Mouse (Mus musculus) gastrocnemius, adult 2 months (tissue): Measurements from ENCODE around the gene Paf1. TPM values are rescaled to one million over a fixed set of nuclear protein-coding genes. Genes with fewer than 3 reads are reported as not detected.

Experiments used
- DNase-seq: peaks from one replicate; pipeline ENCODE4 v3.0.0; 2022
- H3K27ac ChIP-seq: fragments of 200-600 bp; 2 replicates; pipeline ENCODE4 v1.8.1; 2022; ENCODE audit warnings: mild to moderate bottlenecking
- H3K4me3 ChIP-seq: fragments of 200-600 bp; 2 replicates; pipeline ENCODE4 v1.8.1; 2022; ENCODE audit warnings: mild to moderate bottlenecking, moderate library complexity
- CTCF ChIP-seq: fragments of 200-600 bp; IDR thresholded peaks from 2 replicates; pipeline ENCODE4 v1.8.1; 2022; ENCODE audit warnings: antibody characterized with exemption, mild to moderate bottlenecking, moderate library complexity
- intact Hi-C: fragments of 180-260 bp; cut with DNase I; formaldehyde crosslinking; loops from one replicate; pipeline ENCODE4 v1.15.1; 2025
- total RNA-seq, 2 experiments: library from RNA; stranded (reverse); gene quantifications; 2 replicates each; pipeline ENCODE4 v1.2.3; 2021

Gene Paf1
- total RNA-seq, 2 experiments from 2014 or later = 31.0 to 35.0 TPM

DNA sequence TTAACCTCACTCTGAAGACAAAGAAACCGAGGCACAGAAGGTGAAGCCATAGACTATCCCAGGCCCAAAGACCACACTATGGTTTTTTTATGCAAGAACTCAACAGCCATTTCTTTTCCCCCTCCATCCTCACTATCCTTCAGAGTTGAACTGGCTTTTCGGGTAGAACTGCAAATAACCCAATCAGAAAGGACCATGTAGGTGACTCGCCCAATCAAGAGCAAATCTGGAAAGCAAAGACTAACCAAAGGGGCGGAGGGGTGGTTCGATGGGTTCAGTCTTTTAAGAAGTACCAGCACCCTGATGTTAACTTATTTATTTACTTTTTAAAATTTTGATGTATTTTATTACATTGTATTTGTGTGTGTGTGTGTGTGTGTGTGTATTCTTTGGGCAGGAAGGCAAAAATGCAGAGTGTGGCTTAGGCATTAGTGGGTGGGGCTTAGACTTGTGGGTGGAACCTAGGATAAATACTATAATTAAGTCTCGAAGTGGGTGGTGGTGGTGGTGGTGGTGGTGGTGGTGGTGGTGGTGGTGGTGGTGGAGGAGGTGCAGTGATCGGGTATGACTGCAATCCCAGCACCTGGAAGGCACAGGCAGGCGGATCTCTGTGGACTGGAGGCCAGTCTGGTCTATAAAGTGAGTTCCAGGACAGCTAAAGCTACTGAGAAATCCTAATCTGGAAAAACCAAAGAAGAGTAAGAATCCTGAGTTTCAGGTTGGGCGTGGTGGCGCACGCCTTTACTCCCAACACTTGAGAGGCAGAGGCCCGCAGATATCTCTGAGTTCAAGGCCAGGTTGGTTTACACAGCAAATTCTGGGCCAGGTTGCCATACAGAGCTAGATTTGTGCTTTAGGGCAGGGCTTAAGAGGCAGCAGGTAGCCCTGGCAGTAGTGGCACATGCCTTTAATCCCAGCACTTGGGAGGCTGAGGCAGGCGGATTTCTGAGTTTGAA, 55.4 kb downstream of the Paf1 start:
- DNase-seq = no peak
- Histone ChIP-seq H3K4me3 (no peak overlapping the region), H3K27ac (no peak overlapping the region)
- TF ChIP-seq CTCF = no peak
- intact Hi-C loops = loop anchor here (2.0 to 5.0 kb wide), 2 partner anchors 81 to 279 kb away; no protein-coding TSS in a partner anchor

Other genes with a start within 250 kb of the Paf1 start
- gene Fbl, start 223.2 kb upstream of the Paf1 start, total RNA-seq = 10 to 100 TPM; 21.2 to 28.9 TPM
- gene Dyrk1b, start 213.5 kb upstream of the Paf1 start, total RNA-seq = 10 to 100 TPM; 65.3 to 78.6 TPM
- gene Eid2, start 125.1 kb upstream of the Paf1 start, total RNA-seq = 1 to 10 TPM; 6.4 to 6.8 TPM
- 1 to 10 TPM; 5.0 to 7.8 TPM for gene Eid2b, start 115.2 kb upstream of the Paf1 start, total RNA-seq
- gene Selenov, start 101.8 kb upstream of the Paf1 start, total RNA-seq = not detected
- gene Dll3, start 90.7 kb upstream of the Paf1 start, total RNA-seq = not detected
- 10 to 100 TPM; 38.2 to 49.3 TPM for gene Timm50, start 80.9 kb upstream of the Paf1 start, total RNA-seq
- gene Supt5, start 54.2 kb upstream of the Paf1 start, total RNA-seq = 10 to 100 TPM; 57.9 to 68.6 TPM
- 100 to 1,000 TPM; 373 to 449 TPM for gene Rps16, start 42.3 kb upstream of the Paf1 start, total RNA-seq
- gene Plekhg2, start 20.4 kb upstream of the Paf1 start, total RNA-seq = 1 to 10 TPM; 4.0 to 7.5 TPM
- 10 to 100 TPM; 10.0 to 36.7 TPM for gene Zfp36, start 12.7 kb upstream of the Paf1 start, total RNA-seq
- 10 to 100 TPM; 22.1 to 28.3 TPM for gene Med29, start 243 bp upstream of the Paf1 start, total RNA-seq
- 1 to 10 TPM; 2.1 to 2.4 TPM for gene Gmfg, start 44.5 kb downstream of the Paf1 start, total RNA-seq
- under 1 TPM; 0.14 to 0.18 TPM for gene Lrfn1, start 59.0 kb downstream of the Paf1 start, total RNA-seq
- gene Ifnl2, start 117.5 kb downstream of the Paf1 start, total RNA-seq = not detected
- not detected for gene Ifnl3, start 129.9 kb downstream of the Paf1 start, total RNA-seq
- gene Sycn, start 147.9 kb downstream of the Paf1 start, total RNA-seq = not detected
- gene Nccrp1, start 154.3 kb downstream of the Paf1 start, total RNA-seq = not detected
- gene Samd4b, start 205.2 kb downstream of the Paf1 start, total RNA-seq = 10 to 100 TPM; 13.0 to 13.1 TPM
- gene Pak4, start 205.2 kb downstream of the Paf1 start, total RNA-seq = 1 to 10 TPM; 2.4 to 3.2 TPM
- gene Acp7, start 238.4 kb downstream of the Paf1 start, total RNA-seq = not detected